Mouse (Mus musculus) retina, embryonic 14.5 days (tissue): ENCODE data around the gene Otud7a.

Experiments used
- DNase-seq: peaks from one replicate; pipeline ENCODE4 v3.0.0-alpha.2; 2015; ENCODE audit warnings: low spot score

Otud7a gene

GRCm38 (mm10) chr7:63697921-63698320 is 253.4 kb downstream of the Otud7a start:
- DNase-seq: no peak

GRCm38 (mm10) chr7:63717903-63718302 is 273.4 kb downstream of the Otud7a start:
- DNase-seq: no peak

- no peak for DNase-seq
Measured at GRCm38 (mm10) chr7:63719183-63719944, 274.8 kb downstream of the Otud7a start.

GRCm38 (mm10) chr7:63720682-63721081 is 276.1 kb downstream of the Otud7a start:
- DNase-seq: no peak

GRCm38 (mm10) chr7:63725040-63725729 is 280.6 kb downstream of the Otud7a start:
- no peak for DNase-seq

DNA sequence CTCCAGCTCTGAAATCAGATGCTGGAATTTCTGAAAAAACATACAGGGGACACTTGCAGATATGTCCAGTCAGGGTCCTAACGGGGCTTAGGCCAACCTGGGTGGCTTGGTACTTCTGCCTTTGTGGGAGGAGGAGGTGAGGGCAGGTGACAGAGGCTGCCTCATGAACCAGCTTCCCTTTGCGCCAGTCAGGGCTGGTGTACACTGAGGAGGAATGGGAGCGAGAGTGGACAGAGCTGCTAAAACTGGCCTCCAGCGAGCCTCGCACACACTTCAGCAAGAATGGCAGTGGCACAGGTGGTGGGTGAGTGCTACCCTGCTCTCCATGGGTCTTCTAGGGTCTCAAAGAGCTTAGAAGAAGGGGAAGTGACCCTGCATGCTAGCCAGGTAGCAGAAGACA is 285.1 kb downstream of the Otud7a start:
- DNase-seq: no peak

DNA sequence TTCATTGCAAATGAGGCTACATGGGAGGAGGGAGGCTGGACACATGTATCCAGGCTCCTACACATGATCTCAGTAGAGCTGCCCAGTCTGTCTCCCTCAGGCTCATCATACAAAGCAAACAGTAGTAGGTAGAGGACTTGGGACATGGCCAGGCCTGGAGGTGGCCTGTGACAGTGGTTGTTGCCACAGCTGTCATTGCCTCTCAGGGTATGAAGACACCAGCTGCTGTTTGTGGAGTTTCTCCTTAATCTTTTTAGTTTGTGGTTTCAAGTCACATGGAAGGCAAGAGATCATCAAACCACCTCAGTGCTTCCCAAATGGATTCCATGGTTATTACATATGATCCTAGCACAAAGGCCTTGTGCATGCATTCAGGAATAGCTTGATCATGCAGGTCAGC is 285.5 kb downstream of the Otud7a start:
- no peak for DNase-seq

GRCm38 (mm10) chr7:63737725-63738124 is 293.2 kb downstream of the Otud7a start:
- DNase-seq: peak; percentile 37

- DNase-seq: no peak
Measured at GRCm38 (mm10) chr7:63738142-63738541, 293.6 kb downstream of the Otud7a start.

DNA sequence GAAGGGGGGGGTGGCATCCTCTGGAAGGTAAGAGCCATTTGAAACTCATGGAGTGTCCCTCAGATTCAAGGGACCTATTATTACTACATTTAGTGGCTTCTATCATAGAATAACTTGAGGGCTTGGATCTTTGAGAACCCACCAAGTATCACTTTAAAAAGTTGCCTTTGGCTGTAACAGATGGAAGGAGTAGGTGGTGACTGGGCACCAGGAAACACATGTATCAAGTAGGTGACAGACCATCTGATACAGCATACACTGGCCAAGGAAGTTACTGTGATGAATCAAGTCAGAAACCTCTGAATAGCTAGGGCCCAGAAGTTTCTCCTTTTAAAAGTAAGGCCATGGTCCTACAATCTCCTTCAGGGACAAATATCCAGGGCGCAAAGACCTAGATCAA is 298.6 kb downstream of the Otud7a start:
- DNase-seq: no peak

GRCm38 (mm10) chr7:63752081-63752480 is 307.5 kb downstream of the Otud7a start:
- DNase-seq: peak; percentile 75

GRCm38 (mm10) chr7:63753274-63753751 is 308.8 kb downstream of the Otud7a start:
- DNase-seq: peak; percentile 88

- peak; percentile 43 for DNase-seq
Measured at GRCm38 (mm10) chr7:63754573-63755475, 310.3 kb downstream of the Otud7a start.

DNA sequence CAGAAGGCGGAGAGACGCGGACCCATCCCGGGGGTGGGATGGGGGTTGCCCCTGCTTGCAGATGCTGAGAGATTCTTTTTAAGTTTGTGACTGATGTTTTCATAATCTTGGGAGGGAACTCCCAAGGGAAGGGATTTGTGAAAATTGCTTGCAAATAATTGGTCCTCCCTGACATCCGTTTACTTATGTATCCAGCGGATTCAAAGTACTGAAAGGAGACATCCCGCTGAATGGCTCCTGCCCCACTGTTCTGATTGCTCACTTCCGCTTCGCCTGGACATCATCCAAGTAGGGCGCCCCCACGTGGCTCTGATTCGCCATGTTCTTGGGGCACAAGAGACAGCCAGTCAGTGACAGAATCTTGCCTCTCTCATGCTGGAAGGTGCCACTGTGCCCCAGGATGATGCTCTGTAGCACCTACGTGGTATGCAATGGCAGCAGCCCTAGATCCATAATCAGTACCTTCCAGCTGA is 311.0 kb downstream of the Otud7a start:
- DNase-seq: peak; percentile 89

DNA sequence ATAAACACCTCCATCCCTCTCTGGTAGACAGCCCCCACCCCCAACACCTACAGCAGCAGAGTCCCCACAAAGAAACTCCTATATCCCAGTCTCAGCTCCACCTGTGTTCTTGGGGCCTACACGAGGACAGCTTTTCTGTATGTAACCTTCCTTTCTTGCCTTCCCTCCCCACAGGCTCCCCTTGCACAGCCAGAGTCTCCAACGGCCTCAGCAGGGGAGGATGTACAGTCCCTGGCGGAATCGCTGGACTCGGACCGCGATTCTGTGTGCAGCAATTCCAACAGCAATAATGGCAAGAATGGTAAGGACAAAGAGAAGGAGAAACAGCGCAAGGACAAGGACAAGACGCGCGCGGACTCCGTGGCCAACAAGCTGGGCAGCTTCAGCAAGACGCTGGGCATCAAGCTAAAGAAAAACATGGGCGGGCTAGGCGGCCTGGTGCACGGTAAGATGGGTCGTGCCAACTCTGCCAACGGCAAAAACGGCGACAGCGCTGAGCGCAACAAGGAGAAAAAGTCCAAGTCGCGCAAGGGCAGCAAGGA is 312.7 kb downstream of the Otud7a start:
- no peak for DNase-seq

DNA sequence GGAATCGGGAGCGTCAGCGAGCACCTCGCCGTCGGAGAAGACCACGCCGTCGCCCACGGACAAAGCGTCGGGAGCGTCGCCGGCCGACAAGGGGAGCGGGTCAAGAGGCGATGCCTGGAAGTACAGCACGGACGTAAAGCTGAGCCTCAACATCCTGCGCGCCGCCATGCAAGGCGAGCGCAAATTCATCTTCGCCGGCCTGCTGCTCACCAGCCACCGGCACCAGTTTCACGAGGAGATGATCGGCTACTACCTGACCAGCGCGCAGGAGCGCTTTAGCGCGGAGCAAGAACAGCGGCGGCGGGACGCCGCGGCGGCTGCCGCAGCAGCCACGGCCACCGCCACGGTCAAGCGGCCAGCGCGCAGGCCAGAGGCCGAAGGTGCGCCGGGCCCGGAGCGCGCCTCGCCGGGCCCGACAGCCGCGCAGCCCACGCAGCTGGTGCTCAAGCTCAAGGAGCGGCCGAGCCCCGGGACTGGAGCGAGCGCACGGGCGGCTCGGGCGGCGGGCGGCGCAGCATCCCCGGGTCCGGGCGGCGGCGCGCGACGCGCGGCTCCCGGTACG is 313.2 kb downstream of the Otud7a start:
- no peak for DNase-seq

- peak; percentile 32 for DNase-seq
Measured at GRCm38 (mm10) chr7:63758240-63758826, 313.8 kb downstream of the Otud7a start.

DNA sequence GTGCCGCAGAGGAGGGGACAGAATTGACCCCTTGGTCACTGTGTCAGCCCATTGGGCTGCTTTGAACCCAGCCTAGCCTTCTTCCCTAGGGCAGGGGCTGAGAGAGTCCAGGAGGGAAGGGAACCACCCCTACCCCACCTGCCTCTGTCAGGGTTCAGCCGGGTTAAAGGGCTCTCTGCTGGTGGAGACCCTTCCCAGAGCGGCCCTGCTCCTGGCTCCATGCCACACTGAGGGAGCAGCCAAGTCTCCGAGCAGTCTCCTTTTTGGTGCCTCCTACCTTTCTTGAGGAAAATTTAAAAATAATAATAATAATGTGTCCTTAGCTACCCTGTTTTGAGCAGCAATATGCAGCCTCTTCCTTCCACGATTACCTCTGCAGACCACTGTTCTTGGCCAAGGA is 315.1 kb downstream of the Otud7a start:
- no peak for DNase-seq

- no peak for DNase-seq
Measured at GRCm38 (mm10) chr7:63762529-63762928, 318.0 kb downstream of the Otud7a start.

- DNase-seq: no peak
Measured at GRCm38 (mm10) chr7:63768398-63769029, 324.0 kb downstream of the Otud7a start.

DNA sequence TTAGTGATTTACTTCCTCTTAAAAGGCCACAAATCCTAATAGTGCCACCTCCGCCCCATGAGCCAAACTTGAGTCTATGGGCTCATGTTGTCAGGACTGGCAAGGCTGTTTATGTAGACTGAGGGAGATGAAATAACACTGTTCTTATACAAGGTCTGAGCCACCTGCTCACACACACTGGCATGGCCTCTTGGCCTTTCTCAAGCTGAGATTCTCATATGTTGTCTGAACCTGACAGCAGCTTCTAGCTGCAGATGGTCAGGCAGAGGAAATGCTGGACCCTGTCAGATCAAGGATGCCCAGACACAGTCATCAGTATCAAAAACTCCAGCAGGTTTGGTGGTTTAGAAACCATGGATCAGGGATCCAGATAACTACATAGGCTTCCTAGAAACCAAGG is 328.7 kb downstream of the Otud7a start:
- no peak for DNase-seq
